Mouse (Mus musculus) NIH3T3 (cell line): ENCODE results near the gene C1ql2.

Experiments used
- DNase-seq: peaks from one replicate; pipeline ENCODE4 v3.0.0-alpha.2; 2012; ENCODE audit warnings: low read depth

C1ql2 gene

DNA sequence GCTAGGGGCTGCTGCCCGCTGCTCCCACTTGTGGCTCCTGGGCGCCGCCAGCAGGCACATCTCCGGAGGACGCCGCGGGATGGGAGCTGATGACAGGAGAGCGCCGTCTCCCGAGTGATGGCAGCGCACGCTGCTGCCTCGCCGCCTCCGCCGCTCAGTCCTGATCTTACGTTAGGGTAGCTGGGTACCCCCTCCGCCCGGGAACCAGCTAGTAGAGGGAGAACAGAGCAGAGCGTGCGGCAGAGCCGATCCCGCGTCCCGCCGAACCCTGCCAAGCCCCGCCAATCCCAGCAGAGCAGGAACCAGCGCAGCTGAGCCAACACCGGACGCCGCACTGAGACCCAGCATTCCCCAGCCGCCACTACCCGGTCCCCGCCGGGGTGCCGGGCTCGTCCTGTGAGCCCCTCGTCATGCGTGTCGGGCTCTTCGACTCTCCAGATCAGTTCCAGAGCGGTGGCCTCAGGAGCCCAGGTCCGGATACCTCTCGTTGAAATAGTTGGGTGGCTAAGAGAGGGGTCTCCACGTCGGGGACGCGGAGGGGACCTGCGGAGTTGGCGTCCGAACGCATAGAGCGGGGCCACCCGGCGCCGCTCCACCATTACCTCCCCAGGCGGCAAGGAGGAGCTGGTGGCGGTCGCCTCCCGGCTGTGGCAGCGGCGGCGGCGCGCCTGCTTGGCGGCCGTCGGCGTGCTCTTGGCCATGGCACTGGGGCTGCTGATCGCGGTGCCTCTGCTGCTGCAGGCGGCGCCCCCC lies at the start of gene C1ql2:
C1ql2 (plus strand) TSS at position 164 of the 753 bp plus-strand sequence.
- no peak for DNase-seq

DNA sequence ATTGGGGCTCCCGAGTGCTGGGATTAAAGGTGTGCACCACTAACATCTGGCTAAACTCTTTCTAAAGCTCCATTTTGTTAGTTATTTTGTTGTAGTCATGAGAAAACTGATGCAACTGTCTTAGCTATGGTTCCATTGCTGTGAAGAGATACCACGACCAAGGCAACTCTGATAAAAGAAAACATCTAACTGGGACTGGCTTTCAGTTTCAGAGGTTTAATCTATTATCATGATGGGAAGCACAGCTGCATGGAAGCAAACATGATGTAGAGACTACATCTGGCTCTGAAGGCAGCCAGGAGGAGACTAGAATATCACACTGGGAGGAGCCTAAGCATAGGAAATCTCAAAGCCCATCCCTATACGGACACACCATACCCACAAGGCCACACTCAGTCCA lies 48.7 kb upstream of the C1ql2 start:
- DNase-seq = no peak

DNA sequence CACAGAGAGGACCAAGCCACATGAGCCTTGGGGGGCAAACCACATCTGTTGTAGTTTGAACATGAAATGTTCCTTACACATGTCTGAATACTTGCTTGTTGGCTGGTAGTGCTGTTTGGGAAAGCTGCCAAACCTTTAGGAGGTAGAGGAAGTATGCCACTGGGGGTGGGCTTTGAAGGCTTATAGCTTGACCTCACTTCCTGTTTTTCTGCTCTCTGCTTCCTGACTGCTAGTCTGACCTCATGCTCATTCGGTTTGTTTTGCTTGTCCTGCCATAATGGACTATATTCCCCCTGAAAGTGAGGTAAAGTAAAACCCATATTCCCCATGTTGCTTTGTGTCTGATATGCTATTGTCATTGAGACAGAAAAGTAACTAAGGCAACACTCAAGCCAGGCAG lies 46.6 kb upstream of the C1ql2 start:
- peak; percentile 59 for DNase-seq

DNA sequence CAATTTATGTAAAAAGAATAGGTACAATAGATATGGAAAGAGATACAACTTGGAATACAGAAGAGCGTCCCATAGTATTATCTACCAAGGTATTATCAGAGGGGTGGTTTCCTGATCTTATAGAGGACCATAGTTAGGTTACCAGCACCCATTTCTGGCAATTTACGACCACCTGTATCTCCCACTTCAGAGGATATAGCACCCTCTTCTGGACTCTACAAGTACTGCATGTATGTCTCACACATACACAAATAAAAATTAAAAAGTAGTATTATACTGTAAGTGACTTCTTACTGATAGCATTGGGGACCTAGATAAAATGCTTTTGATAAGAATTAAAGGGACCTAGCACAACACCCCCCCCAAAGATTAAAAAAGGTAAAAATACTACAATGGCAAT lies 43.4 kb upstream of the C1ql2 start:
- no peak for DNase-seq

DNA sequence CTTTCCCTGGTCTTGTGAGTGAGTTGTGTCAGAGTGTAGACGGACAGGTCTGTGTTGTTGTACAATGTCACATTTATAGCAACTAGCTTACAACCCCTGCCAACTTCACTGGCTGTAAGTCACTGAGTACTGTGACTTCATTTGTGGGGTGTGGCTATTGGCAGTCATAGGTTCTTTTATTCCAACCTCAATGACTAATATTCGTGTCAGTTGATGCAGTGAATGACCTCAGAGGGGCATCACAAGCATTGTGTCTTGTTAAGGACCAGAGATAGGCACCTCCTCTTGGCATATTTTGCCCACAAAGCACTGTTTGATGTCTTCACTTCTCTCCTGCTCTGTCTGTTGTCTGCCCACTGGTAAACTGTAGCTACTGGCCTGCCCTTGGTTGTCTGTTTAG lies 34.6 kb upstream of the C1ql2 start:
- DNase-seq = peak; percentile 15

DNA sequence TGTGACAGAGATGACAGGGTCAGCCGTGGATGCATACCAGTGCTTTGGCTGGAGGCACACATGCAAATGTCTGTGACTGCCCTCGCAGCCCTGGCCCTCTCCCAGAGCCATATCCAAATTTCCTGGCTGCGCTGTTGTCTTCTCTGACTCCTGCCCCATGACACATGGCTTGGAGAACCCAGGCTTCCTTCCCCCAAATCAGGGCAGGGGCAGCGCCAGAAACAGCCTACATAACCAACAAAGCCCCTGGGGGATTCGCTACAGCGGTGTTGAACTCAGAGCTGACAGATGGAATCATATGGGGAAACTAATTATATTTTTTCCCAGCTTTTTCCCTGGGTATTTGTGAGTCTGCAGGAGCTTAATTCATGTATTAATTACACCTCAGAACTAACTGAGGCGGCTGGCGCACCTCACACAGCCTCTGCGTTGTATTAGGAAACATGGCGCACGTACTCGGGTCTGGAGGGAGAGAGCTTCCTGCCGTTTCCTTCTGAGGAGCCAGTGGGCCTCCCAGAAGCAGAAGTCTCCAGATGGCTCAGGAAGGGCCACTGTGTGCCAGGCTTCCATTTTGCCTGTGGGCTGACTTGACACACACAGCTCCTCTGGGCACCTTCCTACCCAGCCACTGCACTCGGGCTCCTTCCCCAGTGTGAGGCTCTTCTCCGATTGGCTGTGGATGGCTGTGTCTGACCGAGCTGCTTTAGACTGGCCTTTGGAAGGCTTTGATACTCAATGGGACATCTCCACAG lies 18.9 kb upstream of the C1ql2 start:
- no peak for DNase-seq

DNA sequence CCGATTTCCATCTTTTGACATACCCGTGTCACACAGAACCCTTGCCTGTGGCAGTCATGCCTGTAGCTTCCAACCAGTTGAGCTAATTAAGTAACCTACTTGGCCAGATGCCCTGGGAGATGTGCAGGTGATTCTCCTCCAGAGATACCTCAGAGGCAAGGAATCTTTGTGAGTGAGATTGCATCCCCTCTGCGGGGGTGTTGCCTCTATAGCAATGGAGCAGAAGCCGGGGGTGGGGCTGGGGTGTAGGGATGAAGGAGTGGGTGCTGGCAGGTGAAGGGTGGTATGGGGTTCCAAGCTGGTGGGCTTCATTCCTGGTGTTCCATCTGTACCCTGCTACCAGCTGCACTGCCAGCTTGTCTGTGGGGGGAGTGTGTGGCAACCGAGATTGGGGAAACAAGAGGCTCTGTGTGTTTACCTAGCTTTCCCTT lies 17.2 kb upstream of the C1ql2 start:
- DNase-seq = no peak

DNA sequence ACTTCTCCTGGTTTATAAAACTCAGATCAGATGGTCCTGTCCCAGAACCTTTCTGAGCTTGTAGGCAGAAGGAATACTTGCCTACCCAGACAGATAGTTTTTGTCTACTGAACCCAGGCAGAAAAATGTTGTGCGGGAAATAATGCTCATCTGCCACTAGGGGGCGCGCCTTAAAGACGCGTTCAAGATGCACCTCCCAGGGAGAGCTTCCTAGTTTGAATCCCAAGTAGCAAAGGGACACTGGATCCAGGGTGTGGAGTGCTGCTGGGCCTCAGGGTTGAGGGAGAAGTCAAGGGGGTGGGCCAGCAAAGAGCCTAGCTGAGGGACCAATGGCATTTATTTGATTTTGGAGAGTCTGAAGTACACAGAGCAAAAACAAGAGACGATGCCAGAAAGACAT lies 12.7 kb upstream of the C1ql2 start:
- DNase-seq = peak; percentile 89

DNA sequence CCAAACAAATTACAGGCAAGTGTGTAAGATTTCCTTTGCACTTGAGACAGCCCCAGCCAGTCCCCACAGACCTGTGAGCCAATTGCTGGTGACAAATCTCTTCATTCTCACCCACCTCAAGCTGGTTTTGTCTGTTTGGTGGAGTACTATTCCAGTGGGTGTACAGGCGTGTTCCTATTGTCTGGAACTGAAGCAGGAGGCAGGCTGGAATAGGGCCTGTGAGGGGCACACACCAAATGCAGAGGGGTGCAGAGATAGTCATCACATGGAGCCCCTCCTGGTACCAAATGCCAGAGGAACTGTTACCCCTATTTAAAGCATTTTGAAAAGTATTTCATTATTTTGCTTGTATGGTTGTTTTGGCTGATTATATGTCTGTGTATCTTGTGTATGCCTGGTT lies 12.2 kb upstream of the C1ql2 start:
- DNase-seq = no peak

DNA sequence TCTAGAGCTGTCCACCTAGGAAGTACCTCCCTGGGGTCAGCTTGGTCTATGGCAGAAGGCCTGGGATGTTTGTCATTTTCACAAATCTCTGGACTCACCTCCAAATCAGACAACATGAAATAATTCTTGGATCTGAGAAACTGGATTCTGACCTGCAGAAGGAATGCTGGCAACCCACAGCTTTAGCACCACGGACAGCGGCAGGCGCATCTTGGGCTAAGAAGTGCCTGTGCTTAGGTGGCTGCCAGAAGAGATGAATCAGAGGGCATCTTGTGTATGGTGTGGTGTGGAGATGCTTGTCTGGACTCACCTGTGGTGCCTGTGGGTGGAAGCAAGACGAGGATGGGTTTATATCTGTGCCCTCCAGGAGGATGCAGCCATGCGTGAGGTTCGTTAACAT lies 8.5 kb upstream of the C1ql2 start:
- peak; percentile 89 for DNase-seq

DNA sequence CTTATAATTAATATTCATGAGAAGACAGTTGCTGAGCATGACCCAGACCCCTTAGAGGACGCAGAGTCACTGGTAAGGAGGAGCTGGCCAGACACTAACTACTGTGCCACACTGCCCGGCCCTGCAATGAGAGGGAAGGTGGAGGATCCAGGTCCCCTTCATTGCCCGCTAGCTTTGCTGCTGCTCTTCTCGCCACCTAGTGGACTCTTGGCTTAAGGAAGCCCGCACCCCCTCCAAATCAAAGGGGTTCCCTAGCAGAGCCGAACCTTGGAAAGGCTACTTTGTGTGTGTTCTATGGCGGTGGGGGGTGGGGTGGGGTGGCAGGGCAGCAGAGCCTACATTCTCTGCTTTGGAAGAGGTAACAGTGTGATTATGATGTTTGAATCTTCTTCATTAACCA lies 2.4 kb upstream of the C1ql2 start:
- peak; percentile 51 for DNase-seq

DNA sequence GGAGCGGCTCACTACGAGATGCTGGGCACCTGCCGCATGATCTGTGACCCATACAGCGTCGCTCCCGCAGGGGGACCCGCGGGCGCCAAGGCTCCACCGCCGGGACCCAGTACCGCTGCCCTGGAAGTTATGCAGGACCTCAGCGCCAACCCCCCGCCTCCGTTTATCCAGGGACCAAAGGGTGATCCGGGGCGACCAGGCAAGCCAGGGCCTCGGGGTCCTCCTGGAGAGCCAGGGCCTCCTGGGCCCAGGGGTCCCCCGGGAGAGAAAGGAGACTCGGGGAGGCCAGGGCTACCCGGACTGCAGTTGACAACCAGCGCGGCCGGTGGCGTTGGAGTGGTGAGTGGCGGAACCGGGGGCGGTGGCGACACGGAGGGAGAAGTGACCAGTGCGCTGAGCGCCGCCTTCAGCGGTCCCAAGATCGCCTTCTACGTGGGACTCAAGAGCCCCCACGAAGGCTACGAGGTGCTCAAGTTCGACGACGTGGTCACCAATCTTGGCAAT lies 842 bp downstream of the C1ql2 start:
- no peak for DNase-seq

DNA sequence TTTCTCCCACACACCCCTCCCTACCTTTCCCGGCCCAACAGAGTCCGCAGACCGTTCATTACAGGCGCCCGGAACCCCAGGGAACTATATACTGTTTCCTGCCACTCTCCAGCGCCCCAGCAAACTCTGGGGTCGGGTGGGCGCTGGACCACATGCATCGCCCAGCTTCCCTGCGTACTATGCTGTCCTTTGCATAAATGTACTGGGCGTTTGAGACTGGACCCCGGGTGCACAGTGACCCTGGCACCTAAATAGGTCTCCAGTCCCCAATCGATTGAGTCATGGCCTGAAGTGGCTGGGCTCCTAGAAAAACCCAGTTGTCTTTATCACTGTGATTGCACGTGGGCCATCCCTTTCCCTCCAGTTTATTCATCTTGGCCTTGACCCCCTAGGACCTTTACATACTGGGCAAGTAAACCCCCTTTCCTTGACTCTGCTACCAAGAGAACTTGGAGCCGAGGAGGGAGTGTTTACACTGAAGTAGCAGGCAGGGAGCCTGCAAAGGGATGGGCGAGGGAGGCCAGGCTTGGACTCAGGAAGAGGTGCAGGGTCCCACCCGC lies 1.5 kb downstream of the C1ql2 start:
- no peak for DNase-seq

DNA sequence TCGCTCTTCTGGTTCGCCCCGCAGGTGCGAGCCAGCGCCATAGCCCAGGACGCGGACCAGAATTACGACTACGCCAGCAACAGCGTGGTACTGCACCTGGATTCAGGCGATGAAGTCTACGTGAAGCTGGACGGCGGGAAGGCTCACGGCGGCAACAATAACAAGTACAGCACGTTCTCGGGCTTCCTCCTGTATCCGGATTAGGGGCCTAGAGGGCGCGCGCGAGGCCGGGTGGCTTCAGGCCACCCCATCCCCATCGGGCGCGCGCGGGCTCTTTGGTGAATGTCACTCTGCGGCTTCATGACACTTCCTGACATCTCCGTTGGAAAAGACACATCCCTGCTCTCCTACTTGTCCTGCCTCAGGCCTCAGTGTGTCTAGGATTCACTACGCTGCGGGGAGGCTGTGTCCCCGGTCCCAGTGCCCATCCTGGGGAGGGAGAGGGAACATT lies 2.0 kb downstream of the C1ql2 start:
- no peak for DNase-seq

DNA sequence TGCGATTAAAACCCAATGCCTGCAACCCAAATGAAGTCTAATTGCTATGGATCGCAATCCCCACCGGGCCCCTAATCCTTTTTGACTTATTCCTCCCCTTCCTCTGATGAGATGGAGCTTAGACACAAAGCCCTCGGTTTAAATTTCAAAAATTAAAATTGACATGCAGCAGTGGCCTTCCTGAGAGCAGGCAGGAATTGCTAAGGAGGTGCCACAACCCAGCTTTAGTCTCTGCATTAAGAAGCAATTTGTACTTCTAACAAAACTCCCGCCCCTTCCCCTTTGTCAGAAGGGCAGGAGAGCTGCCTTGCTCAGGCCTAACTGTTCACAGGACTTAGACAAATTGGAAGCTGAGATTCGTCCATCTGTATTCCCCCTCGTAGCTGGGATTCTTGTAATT lies 4.6 kb downstream of the C1ql2 start:
- DNase-seq = no peak

DNA sequence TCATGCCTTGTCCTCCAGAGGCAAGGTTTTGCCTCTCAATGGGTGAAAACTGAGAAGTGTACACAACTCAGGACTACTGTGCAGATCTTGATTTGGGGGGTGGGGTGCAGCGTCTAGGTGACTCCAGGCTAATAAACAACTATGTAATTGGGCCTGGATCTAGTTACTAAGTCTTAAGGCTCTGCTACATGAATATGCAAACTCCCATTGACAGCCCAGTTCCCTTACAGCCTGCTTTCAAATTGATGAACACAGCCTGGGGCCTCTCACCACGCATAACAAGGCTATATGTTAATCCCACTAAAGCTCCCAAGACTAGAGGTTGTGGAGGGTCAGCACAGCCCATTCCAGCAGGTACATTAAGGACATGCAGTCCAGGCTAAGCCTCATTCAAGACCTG lies 14.0 kb downstream of the C1ql2 start:
- no peak for DNase-seq

DNA sequence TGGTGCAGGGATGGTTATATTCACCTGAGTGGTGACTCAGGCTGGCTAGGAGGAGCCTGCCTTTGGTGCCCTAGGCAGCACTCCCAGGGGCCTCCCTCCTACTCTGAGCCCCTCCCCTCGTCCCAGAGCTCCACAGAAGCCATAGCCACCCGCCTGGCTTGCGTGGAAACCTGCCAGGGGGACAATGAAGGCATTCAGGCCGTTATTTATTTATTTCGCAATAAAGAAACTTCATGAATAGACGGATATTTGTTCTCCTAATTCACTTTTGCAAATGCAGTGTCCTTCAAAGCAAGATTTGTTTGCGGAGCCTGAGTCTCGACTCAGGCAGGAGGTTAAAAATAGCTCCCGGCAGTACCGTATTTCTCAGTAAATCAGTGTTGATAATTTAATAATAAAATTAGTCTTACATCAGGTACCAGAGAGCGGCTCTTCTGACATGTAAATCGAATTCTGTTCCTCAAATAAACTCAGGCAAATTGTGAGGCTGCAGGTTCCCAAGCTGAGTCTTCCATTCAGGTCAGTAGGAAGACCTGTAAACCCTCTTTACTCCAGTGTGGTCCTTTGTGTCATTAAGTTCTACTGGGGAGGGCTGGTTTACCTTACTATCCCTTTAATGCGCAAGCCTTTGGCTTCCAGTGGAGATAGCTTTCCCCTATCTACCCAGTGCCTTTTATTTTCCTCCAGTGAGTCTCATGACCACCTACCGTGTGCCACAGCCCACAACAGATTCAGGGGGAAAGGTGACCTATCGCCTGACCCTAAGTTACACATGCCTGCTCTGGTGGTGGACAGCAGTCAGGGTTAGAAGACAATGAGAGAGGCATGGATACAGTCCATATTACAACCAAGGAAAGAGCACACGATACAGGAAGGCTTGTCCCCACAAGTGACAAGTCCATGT lies 17.2 kb downstream of the C1ql2 start:
- peak; percentile 75 for DNase-seq

DNA sequence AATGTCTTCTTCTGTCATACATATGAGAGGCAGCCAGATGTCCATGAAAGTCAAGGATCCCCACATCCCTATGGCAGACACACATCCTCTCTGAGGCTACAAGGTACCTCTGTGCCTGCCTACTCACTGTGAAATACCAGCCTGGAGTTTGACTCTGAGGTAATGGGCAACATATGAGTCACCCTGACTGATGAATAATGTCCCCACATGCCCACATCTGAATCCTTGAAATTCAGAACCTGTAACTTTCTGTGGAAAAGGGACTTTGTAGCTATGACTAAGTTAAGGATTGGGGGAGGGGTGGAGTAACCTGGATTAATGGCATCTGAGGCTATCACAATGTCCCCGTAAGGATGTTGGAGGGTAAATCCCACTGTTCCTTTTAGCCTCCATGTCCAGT lies 23.3 kb downstream of the C1ql2 start:
- DNase-seq = no peak

DNA sequence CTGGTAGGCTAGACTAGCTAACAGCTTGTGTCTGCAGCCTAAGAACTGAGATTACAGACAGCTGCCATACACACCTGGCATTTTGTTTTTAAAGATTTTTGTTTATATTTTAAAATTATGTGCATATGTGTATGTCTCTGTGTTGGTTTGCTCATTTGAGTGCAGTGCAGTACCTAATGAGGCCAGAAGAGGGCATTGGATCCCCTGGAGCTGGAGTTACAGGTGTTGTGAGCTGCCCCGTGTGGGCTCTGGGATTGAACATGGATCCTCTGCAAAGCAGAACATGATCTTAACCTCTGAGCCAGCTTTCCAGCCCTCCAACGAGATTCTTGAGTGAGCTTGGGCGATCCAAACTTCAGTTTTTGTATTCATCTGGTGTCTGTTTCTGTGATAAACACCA lies 27.8 kb downstream of the C1ql2 start:
- DNase-seq = peak; percentile 17

DNA sequence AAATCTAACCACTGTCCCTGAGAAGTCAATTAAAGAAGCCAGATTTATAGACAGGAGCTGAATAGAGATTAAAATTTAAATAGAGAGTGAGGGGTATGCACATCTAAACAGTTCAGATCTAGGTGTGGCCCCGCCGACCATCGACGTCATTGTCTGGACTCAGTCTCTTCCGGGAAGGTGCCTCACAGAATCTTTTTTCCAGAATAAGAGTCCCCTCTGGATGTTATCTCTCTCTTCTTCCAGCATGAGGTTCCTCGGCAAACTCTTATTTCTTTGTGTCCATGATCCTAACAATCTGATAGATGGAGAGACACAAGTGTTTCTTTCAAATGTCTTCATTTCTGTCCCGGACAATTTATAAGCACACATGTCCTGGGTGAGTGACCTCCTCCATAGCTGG lies 33.7 kb downstream of the C1ql2 start:
- DNase-seq = no peak

DNA sequence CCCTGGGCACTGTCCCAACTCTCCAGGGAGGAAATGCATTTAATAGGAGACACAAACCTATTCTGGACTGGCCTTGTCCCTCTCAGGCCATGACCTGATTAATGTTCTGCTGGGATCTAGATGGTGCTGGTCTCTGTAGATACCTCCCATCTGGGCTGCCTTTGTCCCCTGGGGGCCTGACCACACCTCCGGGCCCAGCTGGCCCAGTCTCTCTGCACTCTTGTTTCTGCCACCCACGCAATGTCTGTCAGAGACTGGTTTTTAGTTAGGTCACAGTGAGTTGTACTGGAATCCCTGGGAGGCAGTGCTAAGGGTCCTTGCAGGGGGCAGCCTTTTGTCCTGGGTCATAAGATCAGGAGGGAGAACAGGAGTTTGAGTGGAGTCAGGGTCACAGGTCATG lies 34.5 kb downstream of the C1ql2 start:
- no peak for DNase-seq

DNA sequence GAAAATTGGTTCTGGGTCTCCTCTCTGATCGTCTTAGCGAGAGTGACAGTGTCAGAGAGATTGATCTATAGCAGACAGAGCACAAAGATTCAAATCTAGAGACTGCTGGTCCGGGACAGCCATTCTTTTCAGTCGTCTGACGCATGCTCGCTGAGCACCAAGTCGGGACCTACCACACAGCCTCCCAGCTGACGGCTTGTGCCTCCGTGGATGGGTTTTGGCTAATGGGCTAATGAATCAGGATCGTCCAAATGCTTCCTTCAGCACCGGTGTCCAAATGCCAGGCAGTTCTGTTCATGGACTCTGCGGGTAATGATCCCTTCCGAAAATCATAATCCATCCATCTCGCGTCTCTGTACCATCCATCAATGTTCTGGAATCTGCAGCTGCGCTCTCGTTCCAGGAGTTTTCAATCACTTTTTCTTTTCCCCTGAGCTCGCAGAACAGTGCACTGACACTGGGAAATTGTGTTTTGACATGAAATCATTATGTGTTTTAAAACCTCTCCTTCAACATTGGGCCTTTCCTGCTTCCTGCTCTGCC lies 44.7 kb downstream of the C1ql2 start:
- no peak for DNase-seq
